Mouse (Mus musculus) embryonic facial prominence, embryonic 13.5 days (tissue): Measurements from ENCODE around the gene Ubxn11. TPM values are rescaled to one million over a fixed set of nuclear protein-coding genes. Genes with fewer than 3 reads are reported as not detected.
"Not testable (repeated sequence)": the region's sequence is repeated elsewhere in the genome, so short reads cannot be mapped to it uniquely, and the experiment has no call there.

Experiments used
- ATAC-seq: fragments of 200-750 bp; cut with Nextera tagmentation; 2 replicates; pipeline ENCODE4 v1.8.0; 2017; ENCODE audit warnings: low read depth; ENCODE audit not compliant: insufficient number of reproducible peaks, insufficient read depth, low FRiP score, low TSS enrichment
- H3K27ac ChIP-seq: fragments of 300-500 bp; sonication (generic); 2 replicates; pipeline ENCODE4 v1.5.1; 2015; ENCODE audit warnings: moderate library complexity, mild to moderate bottlenecking, inconsistent platforms
- H3K27me3 ChIP-seq: fragments of 300-500 bp; sonication (generic); 2 replicates; pipeline ENCODE4 v1.6.1; 2015; ENCODE audit warnings: mild to moderate bottlenecking, inconsistent platforms
- H3K36me3 ChIP-seq: fragments of 300-500 bp; sonication (generic); 2 replicates; pipeline ENCODE4 v1.6.1; 2015; ENCODE audit warnings: mild to moderate bottlenecking, inconsistent platforms
- H3K4me1 ChIP-seq: fragments of 300-500 bp; sonication (generic); 2 replicates; pipeline ENCODE4 v1.6.1; 2015; ENCODE audit warnings: inconsistent platforms
- H3K4me2 ChIP-seq: fragments of 300-500 bp; sonication (generic); 2 replicates; pipeline ENCODE4 v1.6.1; 2015; ENCODE audit warnings: moderate library complexity, mild to moderate bottlenecking, inconsistent platforms
- H3K4me3 ChIP-seq: fragments of 300-500 bp; sonication (generic); 2 replicates; pipeline ENCODE4 v1.5.1; 2015; ENCODE audit warnings: mild to moderate bottlenecking, inconsistent platforms
- H3K9ac ChIP-seq: fragments of 300-500 bp; sonication (generic); 2 replicates; pipeline ENCODE4 v1.6.1; 2015; ENCODE audit warnings: mild to moderate bottlenecking, inconsistent platforms
- H3K9me3 ChIP-seq: fragments of 300-500 bp; sonication (generic); 2 replicates; pipeline ENCODE4 v1.6.1; 2016; ENCODE audit warnings: inconsistent platforms
- WGBS: fragments of 180-500 bp; shearing (Covaris S2); methylation state at CpG from one replicate; pipeline ENCODE4 v1.1.7; 2015; ENCODE audit warnings: mixed read lengths; 5-methylcytosine and 5-hydroxymethylcytosine counted together
- polyA plus RNA-seq: library from polyadenylated mRNA; unstranded; fragments of >200 nt; fragmentation: Nextera tagmentation; extraction: Ambion mirVana; gene quantifications from 2 replicates; pipeline ENCODE4 v1.2.1, GENCODE M21; 2015

Gene Ubxn11
- polyA plus RNA-seq, 1 experiment from 2014 or later: 11.9 TPM

- WGBS: 1% methylated on average over 14 of the region's 14 CpGs
- peak overlapping the region; percentile 92 for H3K27ac ChIP-seq
- peaks cover 33% of the 10 kb centered on the region for H3K36me3 ChIP-seq
- H3K9me3 ChIP-seq: no peaks in the 10 kb centered on the region
- H3K27me3 ChIP-seq: no peaks in the 10 kb centered on the region
- ATAC-seq: peak; percentile 15
- peak overlapping the region; percentile 85 for H3K4me2 ChIP-seq
- H3K4me1 ChIP-seq: peaks cover 43% of the 10 kb centered on the region
- peak overlapping the region; percentile 90 for H3K9ac ChIP-seq
- H3K4me3 ChIP-seq: peak overlapping the region; percentile 89
Observed at GRCm38 (mm10) chr4:134128983-134129362, 26.6 kb downstream of the Ubxn11 start.

- 44% methylated on average over 6 of the region's 6 CpGs for WGBS
- ATAC-seq: no peak
- H3K4me1 ChIP-seq: peaks cover 38% of the 10 kb centered on the region
- no peaks in the 10 kb centered on the region for H3K9me3 ChIP-seq
- H3K36me3 ChIP-seq: peaks cover 35% of the 10 kb centered on the region
- no peaks in the 10 kb centered on the region for H3K27me3 ChIP-seq
- H3K4me3 ChIP-seq: peak overlapping the region; percentile 89
- H3K9ac ChIP-seq: peak overlapping the region; percentile 90
- peak overlapping the region; percentile 92; the same call in 1 of the 2 replicates for H3K27ac ChIP-seq
- peak overlapping the region; percentile 85 for H3K4me2 ChIP-seq
Observed at GRCm38 (mm10) chr4:134129482-134129881, 27.1 kb downstream of the Ubxn11 start.

- H3K4me1 ChIP-seq: peaks cover 36% of the 10 kb centered on the region
- no peak overlapping the region for H3K4me3 ChIP-seq
- H3K36me3 ChIP-seq: peaks cover 27% of the 10 kb centered on the region
- H3K4me2 ChIP-seq: no peak overlapping the region
- H3K27ac ChIP-seq: no peak overlapping the region
- 85% methylated on average over 3 of the region's 3 CpGs for WGBS
- H3K27me3 ChIP-seq: no peaks in the 10 kb centered on the region
- no peak overlapping the region for H3K9ac ChIP-seq
- no peaks in the 10 kb centered on the region for H3K9me3 ChIP-seq
- ATAC-seq: no peak
Observed at GRCm38 (mm10) chr4:134132117-134132516, 29.7 kb downstream of the Ubxn11 start.

DNA sequence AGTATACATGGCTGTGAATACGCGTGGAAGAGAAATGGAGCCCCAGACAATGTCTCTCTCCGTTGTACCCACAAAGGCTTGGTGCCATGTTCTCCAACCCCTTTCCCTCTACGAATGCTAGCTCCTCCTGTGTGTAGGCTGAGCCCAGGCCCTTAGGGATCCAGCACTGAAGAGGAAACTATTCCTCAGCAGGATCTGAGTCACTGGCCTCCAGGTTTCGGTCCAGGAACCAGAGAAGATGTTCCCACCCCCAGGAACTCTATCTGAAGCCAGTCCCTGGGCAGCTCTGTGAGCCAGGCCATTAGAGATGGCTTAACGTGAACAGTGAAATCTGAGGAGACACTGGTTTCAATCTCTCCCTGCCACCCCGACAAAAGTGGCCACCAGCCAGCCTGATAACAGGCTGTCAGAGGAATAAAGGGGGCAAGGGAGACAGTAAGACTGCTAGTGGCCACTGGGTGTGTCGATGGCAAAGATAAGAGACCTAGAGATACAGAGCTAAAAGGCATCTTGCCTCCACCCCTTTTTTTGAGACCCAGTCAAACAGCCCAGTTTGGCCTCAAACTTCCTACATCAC lies 30.2 kb downstream of the Ubxn11 start:
- no peak for ATAC-seq
- Histone ChIP-seq H3K4me3 (no peak overlapping the region), H3K36me3 (peaks cover 27% of the 10 kb centered on the region), H3K9me3 (no peaks in the 10 kb centered on the region), H3K4me1 (peaks cover 35% of the 10 kb centered on the region), H3K27ac (no peak overlapping the region), H3K27me3 (no peaks in the 10 kb centered on the region), H3K4me2 (no peak overlapping the region), H3K9ac (no peak overlapping the region)
- WGBS: 77% methylated on average over 8 of the region's 8 CpGs

DNA sequence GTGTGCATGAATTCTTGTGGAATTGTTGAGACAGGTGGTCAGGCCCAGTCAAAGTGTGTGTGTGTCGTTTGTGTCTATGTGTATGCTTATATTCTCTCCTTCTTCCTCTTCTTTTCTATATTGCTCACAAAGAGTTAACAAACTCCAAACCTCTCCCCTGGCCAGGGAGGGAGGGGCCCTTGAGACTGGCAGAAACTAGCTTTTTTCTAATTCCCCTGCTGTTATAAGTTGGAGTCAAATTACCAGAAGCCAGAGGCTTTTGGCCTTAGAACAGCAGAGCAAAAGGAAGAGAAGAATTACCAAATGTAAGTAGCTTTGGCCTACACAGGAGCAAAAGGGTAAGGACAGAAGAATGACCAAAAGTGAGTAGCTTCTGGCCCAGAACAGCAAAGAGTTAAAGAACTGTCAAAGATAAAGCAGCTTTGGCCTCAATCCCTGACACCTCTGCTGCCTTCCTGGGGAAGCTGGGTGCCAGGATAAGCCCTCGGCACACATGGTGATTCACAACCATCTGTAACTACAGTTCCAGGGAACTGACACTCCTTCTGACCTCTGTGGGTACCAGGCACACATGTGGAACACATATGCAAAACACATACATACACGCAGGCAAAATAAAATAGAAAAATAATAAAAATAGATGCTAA lies 34.0 kb downstream of the Ubxn11 start:
- Histone ChIP-seq H3K4me3 (no peak overlapping the region), H3K9ac (no peak overlapping the region), H3K9me3 (no peaks in the 10 kb centered on the region), H3K27me3 (no peaks in the 10 kb centered on the region), H3K4me1 (peaks cover 17% of the 10 kb centered on the region), H3K27ac (peak overlapping the region; percentile 44), H3K4me2 (no peak overlapping the region), H3K36me3 (peaks cover 31% of the 10 kb centered on the region)
- no peak for ATAC-seq
- WGBS: 22% methylated on average over 3 of the region's 3 CpGs

- peaks cover 31% of the 10 kb centered on the region for H3K36me3 ChIP-seq
- 81% methylated on average over 2 of the region's 2 CpGs for WGBS
- no peaks in the 10 kb centered on the region for H3K9me3 ChIP-seq
- H3K4me3 ChIP-seq: no peak overlapping the region
- H3K27ac ChIP-seq: no peak overlapping the region
- no peak overlapping the region for H3K4me2 ChIP-seq
- ATAC-seq: no peak
- H3K27me3 ChIP-seq: no peaks in the 10 kb centered on the region
- H3K9ac ChIP-seq: no peak overlapping the region
- peaks cover 17% of the 10 kb centered on the region for H3K4me1 ChIP-seq
Observed at GRCm38 (mm10) chr4:134138857-134139256, 36.5 kb downstream of the Ubxn11 start.

DNA sequence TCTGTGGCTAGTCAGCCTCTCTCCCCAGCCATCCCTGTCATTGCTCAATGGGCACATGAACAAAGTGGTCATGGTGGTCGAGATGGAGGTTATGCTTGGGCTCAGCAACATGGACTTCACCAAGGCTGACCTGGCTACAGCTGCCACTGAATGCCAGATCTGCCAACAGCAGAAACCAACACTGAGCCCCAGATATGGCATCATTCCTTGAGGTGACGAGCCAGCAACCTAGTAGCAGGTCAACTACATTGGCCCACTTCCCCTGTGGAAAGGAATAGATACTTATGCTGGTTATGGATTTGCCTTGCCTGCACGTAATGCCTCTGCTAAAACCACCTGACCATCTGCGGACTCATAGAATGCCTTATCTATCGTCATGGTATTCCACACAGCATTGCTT lies 41.9 kb downstream of the Ubxn11 start:
- H3K9me3 ChIP-seq, H3K4me2 ChIP-seq, H3K9ac ChIP-seq, H3K4me1 ChIP-seq, H3K27ac ChIP-seq, ATAC-seq, H3K4me3 ChIP-seq, H3K27me3 ChIP-seq: not testable (repeated sequence)
- H3K36me3 ChIP-seq: peaks cover 54% of the 10 kb centered on the region
- 92% methylated on average over 5 of the region's 5 CpGs for WGBS

- no peaks in the 10 kb centered on the region for H3K4me1 ChIP-seq
- ATAC-seq: no peak
- H3K27ac ChIP-seq: no peak overlapping the region
- 92% methylated on average over 4 of the region's 4 CpGs for WGBS
- no peak overlapping the region for H3K4me3 ChIP-seq
- no peaks in the 10 kb centered on the region for H3K27me3 ChIP-seq
- H3K36me3 ChIP-seq: peaks cover 75% of the 10 kb centered on the region
- H3K9me3 ChIP-seq: no peaks in the 10 kb centered on the region
- no peak overlapping the region for H3K9ac ChIP-seq
- no peak overlapping the region for H3K4me2 ChIP-seq
Observed at GRCm38 (mm10) chr4:134149389-134149788, 47.0 kb downstream of the Ubxn11 start.

- Histone ChIP-seq H3K27ac (no peak overlapping the region), H3K27me3 (no peaks in the 10 kb centered on the region), H3K9ac (no peak overlapping the region), H3K4me2 (no peak overlapping the region), H3K4me1 (peaks cover 7% of the 10 kb centered on the region), H3K4me3 (no peak overlapping the region), H3K9me3 (no peaks in the 10 kb centered on the region), H3K36me3 (peaks cover 78% of the 10 kb centered on the region)
- no peak for ATAC-seq
- WGBS: 82% methylated on average over 3 of the region's 3 CpGs
Observed at GRCm38 (mm10) chr4:134152112-134152511, 49.7 kb downstream of the Ubxn11 start.

GRCm38 (mm10) chr4:134153656-134154055 lies 51.3 kb downstream of the Ubxn11 start:
- ATAC-seq: no peak
- 94% methylated on average over 3 of the region's 3 CpGs for WGBS
- H3K27ac ChIP-seq: no peak overlapping the region
- no peaks in the 10 kb centered on the region for H3K9me3 ChIP-seq
- H3K36me3 ChIP-seq: peaks cover 63% of the 10 kb centered on the region
- no peak overlapping the region for H3K9ac ChIP-seq
- no peak overlapping the region for H3K4me3 ChIP-seq
- no peaks in the 10 kb centered on the region for H3K27me3 ChIP-seq
- no peak overlapping the region for H3K4me2 ChIP-seq
- H3K4me1 ChIP-seq: peaks cover 13% of the 10 kb centered on the region

DNA sequence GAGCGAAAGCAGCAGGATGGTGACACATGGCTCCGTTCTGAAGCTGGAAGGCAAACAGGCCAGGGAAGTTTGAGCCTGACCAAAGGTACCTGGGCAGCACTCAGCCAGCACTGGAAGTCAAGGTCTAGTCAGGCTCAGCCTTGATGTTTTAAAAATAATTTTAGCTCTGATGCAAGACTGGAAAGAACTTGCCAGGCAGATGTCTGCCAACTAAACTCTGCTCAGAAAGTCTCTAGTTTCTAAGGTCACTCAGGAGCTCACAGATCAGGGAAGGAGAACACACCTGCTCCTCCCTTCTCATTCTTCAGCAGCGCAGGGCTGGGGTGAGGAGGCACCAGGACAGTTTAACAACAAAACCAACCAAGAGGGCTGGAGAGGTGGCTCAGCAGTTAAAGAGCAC lies 52.0 kb downstream of the Ubxn11 start:
- H3K4me3 ChIP-seq: no peak overlapping the region
- no peak overlapping the region for H3K27ac ChIP-seq
- H3K4me2 ChIP-seq: no peak overlapping the region
- H3K9ac ChIP-seq: no peak overlapping the region
- H3K9me3 ChIP-seq: no peaks in the 10 kb centered on the region
- ATAC-seq: no peak
- H3K27me3 ChIP-seq: no peaks in the 10 kb centered on the region
- peaks cover 16% of the 10 kb centered on the region for H3K4me1 ChIP-seq
- 94% methylated on average over 3 of the region's 3 CpGs for WGBS
- H3K36me3 ChIP-seq: peaks cover 58% of the 10 kb centered on the region

DNA sequence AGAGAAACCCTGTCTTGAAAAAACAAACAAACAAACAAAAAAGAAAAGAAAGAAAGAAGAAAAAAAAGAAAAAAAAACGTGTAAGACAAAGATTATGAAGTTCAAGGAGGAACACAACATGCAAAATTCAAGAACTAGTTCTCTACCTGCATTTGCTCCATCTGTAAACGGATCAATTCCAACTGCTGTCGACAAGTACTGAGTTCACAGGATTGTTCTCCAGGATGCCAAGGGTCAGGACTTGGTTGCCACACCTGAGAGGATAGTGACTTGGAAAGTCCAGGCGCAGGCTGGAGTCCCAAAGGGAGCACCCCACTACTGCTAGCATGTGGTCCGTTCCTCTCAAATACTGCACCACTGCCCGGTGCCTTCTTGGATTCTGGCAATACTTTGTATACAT lies 53.2 kb downstream of the Ubxn11 start:
- Histone ChIP-seq H3K4me1 (peaks cover 16% of the 10 kb centered on the region), H3K4me3 (no peak overlapping the region), H3K27me3 (no peaks in the 10 kb centered on the region), H3K27ac (no peak overlapping the region), H3K36me3 (peaks cover 52% of the 10 kb centered on the region), H3K4me2 (no peak overlapping the region), H3K9me3 (no peaks in the 10 kb centered on the region), H3K9ac (no peak overlapping the region)
- no peak for ATAC-seq
- WGBS: 90% methylated on average over 6 of the region's 6 CpGs
